Comparison of ENCODE assay signal across 8 mouse cellular contexts in the genomic region with DNA sequence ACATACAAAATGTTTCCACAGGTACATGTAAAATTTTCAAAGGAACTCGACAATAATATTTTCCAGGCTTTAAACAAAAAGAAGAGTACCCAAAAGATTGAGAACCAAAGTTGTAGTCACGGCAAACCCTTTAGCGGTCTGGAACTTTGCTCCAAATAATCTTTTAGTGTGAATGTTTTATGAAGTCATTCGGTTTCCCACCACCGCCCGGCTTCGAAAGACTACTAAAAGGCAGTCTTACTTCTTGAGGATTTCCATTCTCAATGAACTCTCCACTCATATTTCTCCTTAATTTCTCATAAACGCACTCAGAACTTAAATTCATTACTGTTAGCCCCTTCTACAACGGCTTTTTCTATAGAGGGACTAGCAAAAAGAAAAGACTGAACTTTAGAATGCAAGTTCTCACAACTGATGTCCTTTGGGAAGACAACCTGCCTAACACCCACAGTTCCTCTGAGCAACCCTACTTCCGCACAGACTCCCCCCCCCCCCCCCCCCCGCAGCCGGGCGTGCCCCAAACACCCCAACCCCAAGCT. TPM values are rescaled to one million over a fixed set of nuclear protein-coding genes. Genes with fewer than 3 reads are reported as not detected.
A peak's percentile ranks its signal among the peaks of the same experiment; 100 is the strongest.
DNase-seq lines count a peak whose midpoint lies in the region; ATAC-seq lines count a peak whose summit lies in the region.

No protein-coding gene starts in this region.

- no peaks in the 10 kb centered on the region for H3K27me3 ChIP-seq in megakaryocyte, embryonic 14.5 days (replicated peaks)
- no peaks in the 10 kb centered on the region for H3K27me3 ChIP-seq in embryonic facial prominence, embryonic 14.5 days (replicated peaks; ENCODE audit: control insufficient read depth, insufficient read depth, low read length)
- H3K27me3 ChIP-seq in kidney, embryonic 15.5 days, result no peaks in the 10 kb centered on the region
- H3K27me3 ChIP-seq in midbrain, embryonic 11.5 days (ENCODE audit: control insufficient read depth, insufficient read depth, low read length), result no peaks in the 10 kb centered on the region

- H3K9ac ChIP-seq in embryonic facial prominence, embryonic 14.5 days (ENCODE audit: low read depth, low read length), result peak overlapping the region; percentile 84
- H3K9ac ChIP-seq in kidney, embryonic 15.5 days, result peak overlapping the region; percentile 77
- peak overlapping the region; percentile 71 for H3K9ac ChIP-seq in midbrain, embryonic 11.5 days (ENCODE audit: low read length)

- H3K36me3 ChIP-seq in megakaryocyte, embryonic 14.5 days (replicated peaks; ENCODE audit: low read length), result peaks cover 17% of the 10 kb centered on the region
- peaks cover 15% of the 10 kb centered on the region; the same call in 1 of the 2 replicates for H3K36me3 ChIP-seq in embryonic facial prominence, embryonic 14.5 days (ENCODE audit: control insufficient read depth, insufficient read depth, low read length)
- peaks cover 20% of the 10 kb centered on the region for H3K36me3 ChIP-seq in kidney, embryonic 15.5 days
- no peaks in the 10 kb centered on the region; the same call in 1 of the 2 replicates for H3K36me3 ChIP-seq in midbrain, embryonic 11.5 days (ENCODE audit: control insufficient read depth, insufficient read depth, low read length)

- 6% methylated on average over 10 of the region's 13 CpGs for WGBS in embryonic facial prominence, embryonic 14.5 days
- WGBS in kidney, embryonic 15.5 days, result 5% methylated on average over 12 of the region's 13 CpGs
- WGBS in midbrain, embryonic 11.5 days, result 10% methylated on average over 9 of the region's 13 CpGs

- peak overlapping the region; percentile 93 for H3K4me3 ChIP-seq in megakaryocyte, embryonic 14.5 days (replicated peaks)
- H3K4me3 ChIP-seq in embryonic facial prominence, embryonic 14.5 days (ENCODE audit: low read depth, low read length), result peak overlapping the region; percentile 82
- peak overlapping the region; percentile 76 for H3K4me3 ChIP-seq in kidney, embryonic 15.5 days (replicated peaks)
- peak overlapping the region; percentile 50 for H3K4me3 ChIP-seq in midbrain, embryonic 11.5 days (ENCODE audit: low read depth, low read length)

- H3K9me3 ChIP-seq in megakaryocyte, embryonic 14.5 days, result no peaks in the 10 kb centered on the region
- no peaks in the 10 kb centered on the region for H3K9me3 ChIP-seq in embryonic facial prominence, embryonic 14.5 days (ENCODE audit: control insufficient read depth, low read length)
- no peaks in the 10 kb centered on the region for H3K9me3 ChIP-seq in kidney, embryonic 15.5 days (replicated peaks)
- H3K9me3 ChIP-seq in midbrain, embryonic 11.5 days (ENCODE audit: control insufficient read depth, low read length), result no peaks in the 10 kb centered on the region

- ATAC-seq in megakaryocyte, adult 5-6 weeks (ENCODE audit: poor library complexity, severe bottlenecking), result no peak
- no peak for ATAC-seq in embryonic facial prominence, embryonic 14.5 days (ENCODE audit: low read depth)
- no peak for ATAC-seq in kidney, embryonic 15.5 days (replicated peaks; ENCODE audit: low FRiP score)
- no peak for ATAC-seq in midbrain, embryonic 11.5 days (ENCODE audit: low FRiP score)

- H3K27ac ChIP-seq in embryonic facial prominence, embryonic 14.5 days (replicated peaks; ENCODE audit: low read depth, low read length), result peak overlapping the region; percentile 95
- H3K27ac ChIP-seq in kidney, embryonic 15.5 days, result peak overlapping the region; percentile 98; the same call in 1 of the 2 replicates
- H3K27ac ChIP-seq in midbrain, embryonic 11.5 days (ENCODE audit: low read depth, low read length), result peak overlapping the region; percentile 82

- no peak for DNase-seq in embryonic facial prominence, embryonic 14.5 days (ENCODE audit: low spot score)
- no peak for DNase-seq in midbrain, embryonic 11.5 days (ENCODE audit: low spot score, missing footprints)
- DNase-seq in layer of hippocampus, adult 9-10 months (ENCODE audit: low spot score), result no peak
- no peak for DNase-seq in right cerebral cortex, postnatal 36 days (ENCODE audit: low spot score in 2 of 2)
- no peak for DNase-seq in retina, postnatal 1 day

- H3K4me1 ChIP-seq in megakaryocyte, embryonic 14.5 days, result peaks cover 28% of the 10 kb centered on the region
- H3K4me1 ChIP-seq in embryonic facial prominence, embryonic 14.5 days (ENCODE audit: control insufficient read depth, insufficient read depth, low read length), result 0 out of 2 replicates have a peak, but pooled peaks cover 2% of the 10 kb centered on the region
- peaks cover 13% of the 10 kb centered on the region for H3K4me1 ChIP-seq in kidney, embryonic 15.5 days
- peaks cover 9% of the 10 kb centered on the region; the same call in 1 of the 2 replicates for H3K4me1 ChIP-seq in midbrain, embryonic 11.5 days (ENCODE audit: control insufficient read depth, insufficient read depth, low read length)

- H3K4me2 ChIP-seq in embryonic facial prominence, embryonic 14.5 days (ENCODE audit: low read depth, low read length), result peak overlapping the region; percentile 73
- H3K4me2 ChIP-seq in kidney, embryonic 15.5 days, result peak overlapping the region; percentile 73
- peak overlapping the region; percentile 54 for H3K4me2 ChIP-seq in midbrain, embryonic 11.5 days

RNA-seq across cellular contexts. Expression of gene Larp7, which starts 0.6 kb away (rescaled TPM):
- polyA plus RNA-seq in megakaryocyte, embryonic 14.5 days (2012; ENCODE audit: insufficient read depth, low replicate concordance), result 3.2 and 33.2 TPM in 2 replicates
- total RNA-seq in megakaryocyte, adult 5-6 weeks (2015), result 50.3 and 61.8 TPM in 2 replicates
- total RNA-seq in megakaryocyte, adult 5-6 weeks (2017), result 75.3 and 82.6 TPM in 2 replicates
- polyA plus RNA-seq in embryonic facial prominence, embryonic 14.5 days (2014; fragmentation: Nextera tagmentation; extraction: Ambion mirVana), result 49.9 and 53.8 TPM in 2 replicates
- 64.6 and 66.3 TPM in 2 replicates for polyA plus RNA-seq in kidney, embryonic 15.5 days (2015; fragmentation: Nextera tagmentation; extraction: Ambion mirVana)
- polyA plus RNA-seq in midbrain, embryonic 11.5 days (2014; fragmentation: Nextera tagmentation; extraction: Ambion mirVana), result 85.2 and 91.5 TPM in 2 replicates

RNA-seq across cellular contexts. Expression of gene Zgrf1, which starts 0.8 kb away (rescaled TPM):
- 0.07 TPM in 1 of 2 replicates, not detected in the other for polyA plus RNA-seq in megakaryocyte, embryonic 14.5 days (2012; ENCODE audit: insufficient read depth, low replicate concordance)
- total RNA-seq in megakaryocyte, adult 5-6 weeks (2015), result 9.0 and 9.5 TPM in 2 replicates
- total RNA-seq in megakaryocyte, adult 5-6 weeks (2017), result 12.2 and 17.8 TPM in 2 replicates
- 6.1 and 6.5 TPM in 2 replicates for polyA plus RNA-seq in embryonic facial prominence, embryonic 14.5 days (2014; fragmentation: Nextera tagmentation; extraction: Ambion mirVana)
- 9.2 and 10.8 TPM in 2 replicates for polyA plus RNA-seq in kidney, embryonic 15.5 days (2015; fragmentation: Nextera tagmentation; extraction: Ambion mirVana)
- polyA plus RNA-seq in midbrain, embryonic 11.5 days (2014; fragmentation: Nextera tagmentation; extraction: Ambion mirVana), result 10.5 and 11.3 TPM in 2 replicates

RNA-seq across cellular contexts. Expression of gene Ank2, which starts 53.4 kb away (rescaled TPM):
- not detected in 2 replicates for polyA plus RNA-seq in megakaryocyte, embryonic 14.5 days (2012; ENCODE audit: insufficient read depth, low replicate concordance)
- total RNA-seq in megakaryocyte, adult 5-6 weeks (2015), result 0.27 TPM in 1 of 2 replicates, not detected in the other
- total RNA-seq in megakaryocyte, adult 5-6 weeks (2017), result 0.81 TPM in 1 of 2 replicates, not detected in the other
- polyA plus RNA-seq in embryonic facial prominence, embryonic 14.5 days (2014; fragmentation: Nextera tagmentation; extraction: Ambion mirVana), result 48.3 and 52.2 TPM in 2 replicates
- 11.1 and 12.2 TPM in 2 replicates for polyA plus RNA-seq in kidney, embryonic 15.5 days (2015; fragmentation: Nextera tagmentation; extraction: Ambion mirVana)
- polyA plus RNA-seq in midbrain, embryonic 11.5 days (2014; fragmentation: Nextera tagmentation; extraction: Ambion mirVana), result 66.6 and 74.5 TPM in 2 replicates
